Mouse (Mus musculus): Measurements from ENCODE around the gene Ankrd52. TPM values are rescaled to one million over a fixed set of nuclear protein-coding genes. Genes with fewer than 3 reads are reported as not detected.
A peak's percentile ranks its signal among the peaks of the same experiment; 100 is the strongest.

Ankrd52 gene
- polyA plus RNA-seq, 1 experiment from 2014 or later = 11.7 TPM

- Histone ChIP-seq H3K4me2 (no peak overlapping the region), H3K36me3 (peaks cover 100% of the 10 kb centered on the region), H3K4me1 (replicated peaks) (no peaks in the 10 kb centered on the region), H3K4me3 (no peak overlapping the region), H3K27ac (no peak overlapping the region), H3K27me3 (no peaks in the 10 kb centered on the region), H3K9ac (no peak overlapping the region), H3K9me3 (no peaks in the 10 kb centered on the region)
- no peak for ATAC-seq (ENCODE audit: low FRiP score)
- 96% methylated on average over 6 of the region's 6 CpGs for WGBS
These were observed 12.7 kb downstream of the Ankrd52 start for GRCm38 (mm10) chr10:128389570-128389969.

- no peaks in the 10 kb centered on the region for H3K27me3 ChIP-seq
- H3K4me3 ChIP-seq = no peak overlapping the region
- 96% methylated on average over 12 of the region's 12 CpGs for WGBS
- no peak overlapping the region for H3K27ac ChIP-seq
- H3K36me3 ChIP-seq = peaks cover 94% of the 10 kb centered on the region
- ATAC-seq (ENCODE audit: low FRiP score) = no peak
- H3K9ac ChIP-seq = no peak overlapping the region
- H3K4me1 ChIP-seq (replicated peaks) = no peaks in the 10 kb centered on the region
- no peaks in the 10 kb centered on the region for H3K9me3 ChIP-seq
- no peak overlapping the region for H3K4me2 ChIP-seq
These were observed 13.5 kb downstream of the Ankrd52 start for GRCm38 (mm10) chr10:128390366-128390765.

DNA sequence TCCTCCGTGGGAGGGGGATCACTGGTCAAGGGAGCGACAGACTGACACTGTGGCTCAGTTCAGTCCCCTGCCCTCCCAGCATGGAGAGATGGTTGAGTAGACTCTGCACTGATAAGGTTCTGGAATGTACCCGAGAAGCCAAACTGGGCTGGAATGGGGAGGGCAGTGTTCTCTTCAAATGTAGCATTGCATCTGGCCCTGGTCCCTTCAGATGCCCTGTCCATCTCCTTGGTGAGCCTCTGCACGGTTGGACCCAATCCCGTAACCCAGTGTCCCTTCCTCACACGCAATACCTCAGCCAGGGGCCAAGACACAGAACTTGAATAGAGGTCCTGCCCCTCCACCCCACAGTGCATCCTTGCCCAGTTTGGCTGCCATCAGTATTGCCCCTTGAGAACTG lies 14.9 kb downstream of the Ankrd52 start:
- no peak for ATAC-seq (ENCODE audit: low FRiP score)
- Histone ChIP-seq H3K4me1 (replicated peaks) (peaks cover 7% of the 10 kb centered on the region; the same call in 1 of the 2 replicates), H3K4me3 (no peak overlapping the region), H3K4me2 (no peak overlapping the region), H3K9ac (no peak overlapping the region), H3K27ac (no peak overlapping the region), H3K9me3 (no peaks in the 10 kb centered on the region), H3K36me3 (peaks cover 90% of the 10 kb centered on the region), H3K27me3 (no peaks in the 10 kb centered on the region)
- WGBS = 82% methylated on average over 6 of the region's 6 CpGs

- 73% methylated on average over 11 of the region's 11 CpGs for WGBS
These were observed 19.2 kb downstream of the Ankrd52 start for GRCm38 (mm10) chr10:128396017-128396673.

DNA sequence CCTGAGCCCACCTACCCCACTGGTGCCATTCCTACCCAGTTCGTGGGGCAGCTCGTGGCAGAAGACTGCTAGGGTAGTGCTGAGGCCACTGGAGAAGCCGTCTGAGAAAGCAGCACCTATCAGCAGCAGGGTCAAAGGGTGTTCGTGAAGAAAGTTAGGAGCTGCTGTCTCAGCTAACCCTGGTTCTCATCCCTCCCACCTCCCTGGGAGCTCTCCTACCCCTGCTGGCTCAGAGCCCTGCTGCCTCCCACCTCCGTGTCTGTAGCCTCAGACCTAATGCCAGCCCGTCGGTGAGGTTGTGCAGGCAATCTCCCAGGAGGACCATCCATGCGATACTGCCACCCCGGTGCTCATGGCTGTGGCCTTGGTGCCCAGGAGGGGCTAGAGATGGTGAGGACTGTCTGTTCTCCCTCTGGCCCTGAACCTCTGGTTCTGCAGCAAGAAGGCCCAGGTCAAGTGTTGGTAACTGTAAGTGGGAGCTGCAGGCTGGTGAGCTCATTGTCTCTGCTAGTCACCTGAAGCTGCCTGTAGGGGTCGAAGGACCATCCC lies 19.9 kb downstream of the Ankrd52 start:
- 75% methylated on average over 10 of the region's 10 CpGs for WGBS
- Histone ChIP-seq H3K9me3 (no peaks in the 10 kb centered on the region), H3K4me2 (no peak overlapping the region), H3K36me3 (peaks cover 49% of the 10 kb centered on the region), H3K9ac (no peak overlapping the region), H3K4me3 (no peak overlapping the region), H3K4me1 (replicated peaks) (peaks cover 22% of the 10 kb centered on the region), H3K27ac (no peak overlapping the region), H3K27me3 (no peaks in the 10 kb centered on the region)
- ATAC-seq (ENCODE audit: low FRiP score) = no peak

More at GRCm38 (mm10) chr10:128396017-128396673, 19.2 kb downstream of the Ankrd52 start:
- Histone ChIP-seq H3K9ac (no peak overlapping the region), H3K4me2 (no peak overlapping the region), H3K9me3 (no peaks in the 10 kb centered on the region), H3K36me3 (peaks cover 50% of the 10 kb centered on the region), H3K27ac (peak overlapping the region; percentile 1; the same call in 1 of the 2 replicates), H3K4me1 (replicated peaks) (peaks cover 22% of the 10 kb centered on the region), H3K4me3 (no peak overlapping the region), H3K27me3 (no peaks in the 10 kb centered on the region)
- ATAC-seq (ENCODE audit: low FRiP score) = no peak

GRCm38 (mm10) chr10:128397466-128397865 lies 20.6 kb downstream of the Ankrd52 start:
- Histone ChIP-seq H3K4me1 (replicated peaks) (peaks cover 22% of the 10 kb centered on the region), H3K4me2 (no peak overlapping the region), H3K36me3 (peaks cover 42% of the 10 kb centered on the region), H3K9me3 (no peaks in the 10 kb centered on the region), H3K27ac (no peak overlapping the region), H3K9ac (0 out of 2 replicates have a peak overlapping the region, but pooled peaks have one; percentile 3), H3K4me3 (no peak overlapping the region), H3K27me3 (no peaks in the 10 kb centered on the region)
- 61% methylated on average over 7 of the region's 7 CpGs for WGBS
- no peak for ATAC-seq (ENCODE audit: low FRiP score)

GRCm38 (mm10) chr10:128400338-128400737 lies 23.4 kb downstream of the Ankrd52 start:
- no peak overlapping the region for H3K27ac ChIP-seq
- WGBS = 39% methylated on average over 5 of the region's 5 CpGs
- no peak for ATAC-seq (ENCODE audit: low FRiP score)
- peaks cover 22% of the 10 kb centered on the region for H3K4me1 ChIP-seq (replicated peaks)
- H3K9me3 ChIP-seq = no peaks in the 10 kb centered on the region
- peaks cover 23% of the 10 kb centered on the region for H3K36me3 ChIP-seq
- no peaks in the 10 kb centered on the region for H3K27me3 ChIP-seq
- H3K9ac ChIP-seq = no peak overlapping the region
- H3K4me2 ChIP-seq = no peak overlapping the region
- H3K4me3 ChIP-seq = no peak overlapping the region

DNA sequence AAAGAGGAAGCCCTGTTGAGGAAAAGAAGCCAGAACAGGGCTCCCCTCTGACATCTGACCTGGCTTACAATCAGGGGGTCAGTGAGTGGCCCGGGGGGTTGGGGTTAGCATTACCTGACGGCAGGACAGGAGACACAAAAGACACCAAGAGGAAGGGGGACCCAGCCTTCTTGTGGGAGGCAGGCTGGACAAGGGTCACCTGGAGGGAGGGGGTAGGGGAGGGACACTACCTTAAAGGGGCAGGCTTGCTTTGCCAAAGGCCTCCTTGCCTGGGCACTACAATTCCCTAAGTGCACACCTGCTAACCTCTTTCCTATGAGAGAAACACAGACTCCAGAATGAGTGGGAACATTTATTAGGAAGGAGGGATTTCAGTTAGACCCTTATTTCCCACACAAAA lies 24.1 kb downstream of the Ankrd52 start, which contains the start of gene Slc39a5:
TSS of gene Slc39a5 (minus strand) at position 174 of the 400 bp plus-strand sequence.
- no peak within 1 kb of the TSS for H3K4me2 ChIP-seq
- 21% methylated on average over 2 of the region's 2 CpGs for WGBS
- H3K36me3 ChIP-seq = peaks cover 27% of the 10 kb centered on the region
- peaks cover 22% of the 10 kb centered on the region for H3K4me1 ChIP-seq (replicated peaks)
- no peak for ATAC-seq (ENCODE audit: low FRiP score)
- H3K27me3 ChIP-seq = no peaks in the 10 kb centered on the region
- no peak within 1 kb of the TSS for H3K27ac ChIP-seq
- H3K4me3 ChIP-seq = no peak within 1 kb of the TSS
- H3K9ac ChIP-seq = no peak within 1 kb of the TSS
- no peaks in the 10 kb centered on the region for H3K9me3 ChIP-seq

- peaks cover 26% of the 10 kb centered on the region for H3K36me3 ChIP-seq
- H3K4me1 ChIP-seq (replicated peaks) = peaks cover 17% of the 10 kb centered on the region
- no peaks in the 10 kb centered on the region for H3K9me3 ChIP-seq
- WGBS = 78% methylated on average over 9 of the region's 9 CpGs
- no peak overlapping the region for H3K4me3 ChIP-seq
- no peaks in the 10 kb centered on the region for H3K27me3 ChIP-seq
- no peak overlapping the region for H3K4me2 ChIP-seq
- no peak for ATAC-seq (ENCODE audit: low FRiP score)
- H3K27ac ChIP-seq = no peak overlapping the region
- H3K9ac ChIP-seq = no peak overlapping the region
These were observed 24.7 kb downstream of the Ankrd52 start for GRCm38 (mm10) chr10:128401638-128402037.

DNA sequence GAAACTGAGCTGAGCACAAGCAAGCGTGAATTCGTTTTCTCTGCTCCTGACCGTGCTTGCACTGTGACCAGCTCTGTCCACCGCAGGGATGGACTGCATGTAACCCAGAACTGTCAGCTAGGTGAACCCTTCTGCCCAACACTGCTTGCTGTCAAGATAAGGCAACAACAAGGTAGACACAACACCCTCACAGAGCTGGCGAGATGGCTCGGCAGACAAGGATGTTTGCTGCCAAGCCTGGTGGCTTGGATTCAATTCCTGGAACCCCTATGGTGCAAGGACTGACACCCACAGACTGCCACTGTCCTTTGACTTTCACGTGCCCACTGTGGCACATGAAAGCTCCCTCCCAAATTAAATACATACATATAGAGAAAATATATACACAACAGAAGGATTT lies 27.0 kb downstream of the Ankrd52 start:
- no peak for ATAC-seq (ENCODE audit: low FRiP score)
- H3K4me1 ChIP-seq (replicated peaks) = peaks cover 13% of the 10 kb centered on the region
- 90% methylated on average over 7 of the region's 7 CpGs for WGBS

GRCm38 (mm10) chr10:128408591-128409535 lies 31.9 kb downstream of the Ankrd52 start:
- 21% methylated on average over 35 of the region's 35 CpGs for WGBS
- Histone ChIP-seq H3K4me2 (peak overlapping the region; percentile 85), H3K4me3 (peak overlapping the region; percentile 93), H3K36me3 (peaks cover 26% of the 10 kb centered on the region), H3K9ac (peak overlapping the region; percentile 87), H3K9me3 (no peaks in the 10 kb centered on the region), H3K27me3 (no peaks in the 10 kb centered on the region), H3K4me1 (replicated peaks) (peaks cover 42% of the 10 kb centered on the region), H3K27ac (peak overlapping the region; percentile 89)
- peak; percentile 26 for ATAC-seq (ENCODE audit: low FRiP score)

More for the DNA sequence above, 27.0 kb downstream of the Ankrd52 start:
- no peak overlapping the region for H3K4me3 ChIP-seq
- no peaks in the 10 kb centered on the region for H3K27me3 ChIP-seq
- H3K4me2 ChIP-seq = no peak overlapping the region
- H3K9ac ChIP-seq = no peak overlapping the region
- no peak overlapping the region for H3K27ac ChIP-seq
- no peaks in the 10 kb centered on the region for H3K9me3 ChIP-seq
- peaks cover 31% of the 10 kb centered on the region for H3K36me3 ChIP-seq
